ENCODE assay signal across 8 mouse cellular contexts in genomic region chr11:98795714-98796514, GRCm38 (mm10). TPM values are rescaled to one million over a fixed set of nuclear protein-coding genes. Genes with fewer than 3 reads are reported as not detected.
A peak's percentile ranks its signal among the peaks of the same experiment; 100 is the strongest.
DNase-seq lines count a peak whose midpoint lies in the region; ATAC-seq and TF ChIP-seq lines count a peak whose summit lies in the region.

No protein-coding gene starts in this region.

- H3K4me2 ChIP-seq in forebrain, embryonic 14.5 days (ENCODE audit: low read length) = peak overlapping the region; percentile 88
- peak overlapping the region; percentile 93 for H3K4me2 ChIP-seq in hindbrain, embryonic 14.5 days (replicated peaks)
- H3K4me2 ChIP-seq in myocyte (ENCODE audit: low read depth) = peak overlapping the region; percentile 95

- H3K27ac ChIP-seq in brown adipose tissue, adult 24 weeks (replicated peaks; ENCODE audit: low read depth, low read length) = peak overlapping the region; percentile 83
- H3K27ac ChIP-seq in forebrain, embryonic 14.5 days (ENCODE audit: low read depth, low read length) = peak overlapping the region; percentile 100
- peak overlapping the region; percentile 99 for H3K27ac ChIP-seq in hindbrain, embryonic 14.5 days
- H3K27ac ChIP-seq in liver, adult 2 months (replicated peaks; ENCODE audit: insufficient read depth, low read depth, low read length) = peak overlapping the region; percentile 95

- peaks cover 12% of the 10 kb centered on the region for H3K4me1 ChIP-seq in brown adipose tissue, adult 24 weeks (ENCODE audit: control insufficient read depth, insufficient read depth, insufficient read length, low read length)
- H3K4me1 ChIP-seq in forebrain, embryonic 14.5 days (ENCODE audit: control insufficient read depth, insufficient read depth, low read length) = peaks cover 26% of the 10 kb centered on the region
- peaks cover 33% of the 10 kb centered on the region for H3K4me1 ChIP-seq in hindbrain, embryonic 14.5 days (replicated peaks; ENCODE audit: control insufficient read depth, insufficient read depth, low read length)
- peaks cover 13% of the 10 kb centered on the region for H3K4me1 ChIP-seq in liver, adult 2 months (ENCODE audit: control insufficient read depth, insufficient read depth, low read length)

- no peak for TF ChIP-seq POLR2A in liver, adult 2 months (IDR thresholded peaks at IDR 0.05; ENCODE audit: extremely low read depth, insufficient read depth, low read length)
- TF ChIP-seq POLR2A in myocyte (IDR thresholded peaks at IDR 0.05; ENCODE audit: insufficient read length, low read depth) = peak; percentile 33

- TF ChIP-seq CTCF in liver, adult 2 months (IDR thresholded peaks at IDR 0.05; ENCODE audit: low read depth, low read length) = no peak

- H3ac ChIP-seq in myocyte (ENCODE audit: control insufficient read depth, insufficient read length) = peak overlapping the region; percentile 71

- peaks cover 28% of the 10 kb centered on the region for H3K36me3 ChIP-seq in forebrain, embryonic 14.5 days (ENCODE audit: control insufficient read depth, insufficient read depth, low read length)
- H3K36me3 ChIP-seq in hindbrain, embryonic 14.5 days (replicated peaks; ENCODE audit: control insufficient read depth, insufficient read depth) = peaks cover 24% of the 10 kb centered on the region
- peaks cover 11% of the 10 kb centered on the region for H3K36me3 ChIP-seq in liver, adult 2 months (ENCODE audit: control insufficient read depth, insufficient read depth, low read length)
- peaks cover 6% of the 10 kb centered on the region for H3K36me3 ChIP-seq in myocyte (ENCODE audit: control insufficient read depth, insufficient read depth)

- H3K9ac ChIP-seq in forebrain, embryonic 14.5 days (ENCODE audit: low read length) = peak overlapping the region; percentile 100
- H3K9ac ChIP-seq in hindbrain, embryonic 14.5 days = peak overlapping the region; percentile 97
- peak overlapping the region; percentile 95 for H3K9ac ChIP-seq in liver, adult 2 months (ENCODE audit: low read depth, low read length)

- peaks cover 26% of the 10 kb centered on the region for H3K79me2 ChIP-seq in liver, adult 2 months (ENCODE audit: control insufficient read depth, insufficient read depth, low read length)
- peaks cover 46% of the 10 kb centered on the region for H3K79me2 ChIP-seq in myocyte (ENCODE audit: control insufficient read depth, insufficient read depth)

- no peaks in the 10 kb centered on the region for H3K27me3 ChIP-seq in forebrain, embryonic 14.5 days (replicated peaks; ENCODE audit: control insufficient read depth, insufficient read depth, low read length)
- H3K27me3 ChIP-seq in hindbrain, embryonic 14.5 days (ENCODE audit: control insufficient read depth, insufficient read depth, low read length) = no peaks in the 10 kb centered on the region
- H3K27me3 ChIP-seq in liver, adult 2 months (ENCODE audit: control insufficient read depth, insufficient read depth, low read length) = no peaks in the 10 kb centered on the region
- no peaks in the 10 kb centered on the region for H3K27me3 ChIP-seq in myocyte (ENCODE audit: control insufficient read depth, insufficient read depth, insufficient read length)

- peak; percentile 35 to 37 for DNase-seq in layer of hippocampus, postnatal 36 days
- no peak for DNase-seq in layer of hippocampus, adult 9-11 months
- peak; percentile 58 for DNase-seq in forebrain, embryonic 14.5 days (ENCODE audit: low spot score)
- DNase-seq in hindbrain, embryonic 14.5 days (ENCODE audit: low spot score) = no peak
- no peak for DNase-seq in liver, adult 2 months (ENCODE audit: extremely low read depth, low read depth, low spot score)
- DNase-seq in thymus, postnatal 10 days (ENCODE audit: low spot score in 2 of 2) = peak; percentile 36 to 58

- ATAC-seq in forebrain, embryonic 14.5 days = peak; percentile 19
- peak; percentile 39 for ATAC-seq in hindbrain, embryonic 14.5 days (ENCODE audit: low FRiP score)

- H3K9me3 ChIP-seq in forebrain, embryonic 14.5 days (replicated peaks; ENCODE audit: control insufficient read depth, low read length) = no peaks in the 10 kb centered on the region
- H3K9me3 ChIP-seq in hindbrain, embryonic 14.5 days (ENCODE audit: control insufficient read depth, low read length) = no peaks in the 10 kb centered on the region

- WGBS in forebrain, embryonic 14.5 days = under 1% methylated on average over 70 of the region's 74 CpGs
- WGBS in hindbrain, embryonic 14.5 days = under 1% methylated on average over 64 of the region's 74 CpGs
- 1% methylated on average over 65 of the region's 74 CpGs for WGBS in liver, adult 2 months

- peak overlapping the region; percentile 88 for H3K4me3 ChIP-seq in brown adipose tissue, adult 24 weeks (ENCODE audit: insufficient read depth, low read depth, low read length)
- H3K4me3 ChIP-seq in forebrain, embryonic 14.5 days (ENCODE audit: low read depth, low read length) = peak overlapping the region; percentile 100
- H3K4me3 ChIP-seq in hindbrain, embryonic 14.5 days (replicated peaks; ENCODE audit: low read length) = peak overlapping the region; percentile 92
- H3K4me3 ChIP-seq in liver, adult 2 months (ENCODE audit: insufficient read depth, low read depth, low read length) = peak overlapping the region; percentile 92
- peak overlapping the region; percentile 89 for H3K4me3 ChIP-seq in myocyte

TF ChIP-seq in myocyte, 11 proteins besides CTCF, POLR2A, EP300 and RAD21:
- peak; percentile 6 for TF ChIP-seq E2F4 (IDR thresholded peaks at IDR 0.05; ENCODE audit: insufficient read depth)
- no peak for TF ChIP-seq REST (IDR thresholded peaks at IDR 0.05; ENCODE audit: insufficient read depth, insufficient read length)

RNA-seq across cellular contexts. Expression of gene Msl1, which starts 0.6 kb away (rescaled TPM):
- 100 to 1,000 TPM; 185 to 187 TPM for total RNA-seq in layer of hippocampus, postnatal 36 days (2021)
- polyA plus RNA-seq in brown adipose tissue, adult 24 weeks (2012; ENCODE audit: insufficient read depth, insufficient read length, missing spikeins) = 36.3 and 40.8 TPM in 2 replicates
- polyA plus RNA-seq in forebrain, embryonic 14.5 days (2014; fragmentation: Nextera tagmentation; extraction: Ambion mirVana) = 19.3 and 20.5 TPM in 2 replicates
- polyA plus RNA-seq in hindbrain, embryonic 14.5 days (2014; fragmentation: Nextera tagmentation; extraction: Ambion mirVana) = 23.6 and 24.1 TPM in 2 replicates
- total RNA-seq in liver, adult 2 months (2014; rRNA removed) = 15.5 and 17.7 TPM in 2 replicates
- polyA plus RNA-seq in liver, adult 2 months (2012; rRNA removed) = 17.0 and 17.2 TPM in 2 replicates
- 35.6 TPM for polyA plus RNA-seq in myocyte (2012; fragmentation: generic; extraction: Trizol)

RNA-seq across cellular contexts. Expression of gene Casc3, which starts 8.8 kb away (rescaled TPM):
- 10 to 100 TPM; 52.2 to 61.2 TPM for total RNA-seq in layer of hippocampus, postnatal 36 days (2021)
- polyA plus RNA-seq in brown adipose tissue, adult 24 weeks (2012; ENCODE audit: insufficient read depth, insufficient read length, missing spikeins) = 9.2 and 16.9 TPM in 2 replicates
- polyA plus RNA-seq in forebrain, embryonic 14.5 days (2014; fragmentation: Nextera tagmentation; extraction: Ambion mirVana) = 41.0 and 45.0 TPM in 2 replicates
- polyA plus RNA-seq in hindbrain, embryonic 14.5 days (2014; fragmentation: Nextera tagmentation; extraction: Ambion mirVana) = 49.3 and 57.4 TPM in 2 replicates
- 3.6 and 6.6 TPM in 2 replicates for total RNA-seq in liver, adult 2 months (2014; rRNA removed)
- 11.2 and 12.5 TPM in 2 replicates for polyA plus RNA-seq in liver, adult 2 months (2012; rRNA removed)
- polyA plus RNA-seq in myocyte (2012; fragmentation: generic; extraction: Trizol) = 22.1 TPM

RNA-seq across cellular contexts. Expression of gene Nr1d1, which starts 20.8 kb away (rescaled TPM):
- total RNA-seq in layer of hippocampus, postnatal 36 days (2021) = 10 to 100 TPM; 59.1 to 78.4 TPM
- polyA plus RNA-seq in brown adipose tissue, adult 24 weeks (2012; ENCODE audit: insufficient read depth, insufficient read length, missing spikeins) = 78.3 and 90.9 TPM in 2 replicates
- 2.2 and 3.1 TPM in 2 replicates for polyA plus RNA-seq in forebrain, embryonic 14.5 days (2014; fragmentation: Nextera tagmentation; extraction: Ambion mirVana)
- 3.4 and 4.1 TPM in 2 replicates for polyA plus RNA-seq in hindbrain, embryonic 14.5 days (2014; fragmentation: Nextera tagmentation; extraction: Ambion mirVana)
- total RNA-seq in liver, adult 2 months (2014; rRNA removed) = 19.0 and 45.4 TPM in 2 replicates
- 75.4 and 106 TPM in 2 replicates for polyA plus RNA-seq in liver, adult 2 months (2012; rRNA removed)
- polyA plus RNA-seq in myocyte (2012; fragmentation: generic; extraction: Trizol) = 49.1 TPM

RNA-seq across cellular contexts. Expression of gene Rapgefl1, which starts 40.7 kb away (rescaled TPM):
- total RNA-seq in layer of hippocampus, postnatal 36 days (2021) = 100 to 1,000 TPM; 204 to 218 TPM
- 0.40 TPM in 1 of 2 replicates, not detected in the other for polyA plus RNA-seq in brown adipose tissue, adult 24 weeks (2012; ENCODE audit: insufficient read depth, insufficient read length, missing spikeins)
- polyA plus RNA-seq in forebrain, embryonic 14.5 days (2014; fragmentation: Nextera tagmentation; extraction: Ambion mirVana) = 3.0 and 4.5 TPM in 2 replicates
- polyA plus RNA-seq in hindbrain, embryonic 14.5 days (2014; fragmentation: Nextera tagmentation; extraction: Ambion mirVana) = 12.0 and 12.9 TPM in 2 replicates
- total RNA-seq in liver, adult 2 months (2014; rRNA removed) = 0.13 and 0.18 TPM in 2 replicates
- polyA plus RNA-seq in liver, adult 2 months (2012; rRNA removed) = 1.4 and 1.9 TPM in 2 replicates
- 3.5 TPM for polyA plus RNA-seq in myocyte (2012; fragmentation: generic; extraction: Trizol)

RNA-seq across cellular contexts. Expression of gene Thra, which starts 55.5 kb away (rescaled TPM):
- 100 to 1,000 TPM; 956 to 985 TPM for total RNA-seq in layer of hippocampus, postnatal 36 days (2021)
- polyA plus RNA-seq in brown adipose tissue, adult 24 weeks (2012; ENCODE audit: insufficient read depth, insufficient read length, missing spikeins) = 64.4 and 82.3 TPM in 2 replicates
- polyA plus RNA-seq in forebrain, embryonic 14.5 days (2014; fragmentation: Nextera tagmentation; extraction: Ambion mirVana) = 164 and 199 TPM in 2 replicates
- 165 and 181 TPM in 2 replicates for polyA plus RNA-seq in hindbrain, embryonic 14.5 days (2014; fragmentation: Nextera tagmentation; extraction: Ambion mirVana)
- 5.5 and 8.9 TPM in 2 replicates for total RNA-seq in liver, adult 2 months (2014; rRNA removed)
- polyA plus RNA-seq in liver, adult 2 months (2012; rRNA removed) = 13.6 and 14.9 TPM in 2 replicates
- polyA plus RNA-seq in myocyte (2012; fragmentation: generic; extraction: Trizol) = 68.9 TPM

Comparison
In these comparisons a context has a peak if more than half of its experiments do, and no peak if none do; other contexts are left out.
1. DNase-seq: peak in layer of hippocampus, postnatal 36 days (2 of 2), forebrain, embryonic 14.5 days (single experiment) and thymus, postnatal 10 days (2 of 2); none in layer of hippocampus, adult 9-11 months (single experiment), hindbrain, embryonic 14.5 days (single experiment) and liver, adult 2 months (single experiment).
2. Peak in every context shown above with its lines, with median percentiles within 50 percentile points of each other: H3K27ac ChIP-seq, H3K4me3 ChIP-seq, H3K4me2 ChIP-seq and H3K9ac ChIP-seq.